Mouse (Mus musculus): ENCODE results near the gene Msh5.

Gene Msh5

GRCm38 (mm10) chr17:35046681-35047455 is at the start of gene Msh5:
TSS of gene Msh5 (minus strand) at chr17:35046745.
- peak; percentile 99 for DNase-seq

GRCm38 (mm10) chr17:35094475-35095365 is 48.2 kb upstream of the Msh5 start:
- no peak for DNase-seq

- DNase-seq = no peak
Observed at GRCm38 (mm10) chr17:35092403-35093198, 46.1 kb upstream of the Msh5 start.

GRCm38 (mm10) chr17:35090166-35090932 is 43.8 kb upstream of the Msh5 start:
- DNase-seq = no peak

GRCm38 (mm10) chr17:35088825-35089644 is 42.5 kb upstream of the Msh5 start, which contains the start of gene Abhd16a:
TSS of gene Abhd16a (plus strand) at chr17:35089263.
- peak; percentile 93 for DNase-seq

GRCm38 (mm10) chr17:35088151-35088550 is 41.6 kb upstream of the Msh5 start:
- no peak for DNase-seq

GRCm38 (mm10) chr17:35085208-35085865 is 38.8 kb upstream of the Msh5 start, which contains the start of gene Ly6g6f:
TSS of gene Ly6g6f (minus strand) at chr17:35085610.
- no peak for DNase-seq

GRCm38 (mm10) chr17:35083929-35084497 is 37.5 kb upstream of the Msh5 start:
- no peak for DNase-seq

- no peak for DNase-seq
Observed at GRCm38 (mm10) chr17:35082841-35083576, 36.5 kb upstream of the Msh5 start.

GRCm38 (mm10) chr17:35080710-35081109 is 34.2 kb upstream of the Msh5 start:
- no peak for DNase-seq

- no peak for DNase-seq
Observed at GRCm38 (mm10) chr17:35080248-35080647, 33.7 kb upstream of the Msh5 start.

GRCm38 (mm10) chr17:35079778-35080177 is 33.2 kb upstream of the Msh5 start:
- no peak for DNase-seq

GRCm38 (mm10) chr17:35077786-35078233 is 31.3 kb upstream of the Msh5 start, which contains the start of gene Ly6g6d:
TSS of gene Ly6g6d (minus strand) at chr17:35078065.
- DNase-seq = peak; percentile 75

- DNase-seq = no peak
Observed at GRCm38 (mm10) chr17:35077285-35077684, 30.7 kb upstream of the Msh5 start.

GRCm38 (mm10) chr17:35076507-35077176 is 30.1 kb upstream of the Msh5 start, which contains the start of gene Ly6g6e:
TSS of gene Ly6g6e (plus strand) at chr17:35076902.
- no peak for DNase-seq

- DNase-seq = no peak
Observed at GRCm38 (mm10) chr17:35074097-35074496, 27.6 kb upstream of the Msh5 start.

GRCm38 (mm10) chr17:35071454-35071853 is 24.9 kb upstream of the Msh5 start:
- no peak for DNase-seq

GRCm38 (mm10) chr17:35070556-35071229 is 24.1 kb upstream of the Msh5 start:
- no peak for DNase-seq

Data from kidney, adult 11 months (tissue).